Mouse (Mus musculus) ES-E14 (cell line): ENCODE data around the gene 6030458C11Rik. TPM values are rescaled to one million over a fixed set of nuclear protein-coding genes. Genes with fewer than 3 reads are reported as not detected.
A peak's percentile ranks its signal among the peaks of the same experiment; 100 is the strongest.

Experiments
- DNase-seq: peaks from one replicate; pipeline ENCODE4 v3.0.0-alpha.2; 2013; ENCODE audit warnings: low read depth, low spot score
- H3K27ac ChIP-seq: 2 replicates; pipeline ENCODE4 v1.5.1; 2012; ENCODE audit warnings: low read depth, mild to moderate bottlenecking, low read length, moderate library complexity, mixed read lengths; ENCODE audit not compliant: poor library complexity, insufficient read depth, severe bottlenecking
- H3K36me3 ChIP-seq: 2 replicates; pipeline ENCODE4 v1.6.1; 2012; ENCODE audit warnings: mild to moderate bottlenecking, low read length, moderate library complexity, mixed read lengths; ENCODE audit not compliant: control insufficient read depth, poor library complexity, insufficient read depth, severe bottlenecking
- H3K4me1 ChIP-seq, 2 experiments: fragments of 150-350 bp in 1 of 2; sonication (generic) in 1 of 2; 2 replicates each; pipeline ENCODE4 v1.6.1; 2012; ENCODE audit warnings: low read length in 2 of 2, mild to moderate bottlenecking in 1 of 2, mixed read lengths in 1 of 2; ENCODE audit not compliant: control insufficient read depth in 2 of 2, insufficient read depth in 2 of 2, poor library complexity in 1 of 2
- H3K4me3 ChIP-seq, 2 experiments: fragments of 150-350 bp in 1 of 2; sonication (generic) in 1 of 2; 2 replicates each; pipeline ENCODE4 v1.5.1; 2012; ENCODE audit warnings: low read length in 2 of 2, low read depth in 1 of 2, mild to moderate bottlenecking in 1 of 2, mixed read lengths in 1 of 2; ENCODE audit not compliant: insufficient read depth in 1 of 2, poor library complexity in 1 of 2, severe bottlenecking in 1 of 2
- H3K9ac ChIP-seq: 2 replicates; pipeline ENCODE4 v1.6.1; 2012; ENCODE audit warnings: low read depth, mild to moderate bottlenecking, low read length, mixed read lengths; ENCODE audit not compliant: poor library complexity, insufficient read depth, severe bottlenecking
- H3K9me3 ChIP-seq: fragments of 150-350 bp; sonication (generic); 2 replicates; pipeline ENCODE4 v1.6.1; 2012; ENCODE audit warnings: low read depth, mild to moderate bottlenecking, low read length; ENCODE audit not compliant: control insufficient read depth, insufficient read depth
- CHD2 ChIP-seq: IDR thresholded peaks from 2 replicates; pipeline ENCODE4 v1.6.1; 2014; ENCODE audit warnings: mild to moderate bottlenecking, low read depth, low read length, inconsistent platforms
- HCFC1 ChIP-seq: IDR thresholded peaks from 2 replicates; pipeline ENCODE4 v1.6.1; 2012; ENCODE audit warnings: low read length, inconsistent platforms, borderline replicate concordance; ENCODE audit not compliant: insufficient read depth
- MAFK ChIP-seq: IDR thresholded peaks from 2 replicates; pipeline ENCODE4 v1.6.1; 2014; ENCODE audit warnings: mild to moderate bottlenecking, low read depth, low read length, inconsistent platforms; ENCODE audit not compliant: insufficient read depth
- ZC3H11A ChIP-seq: IDR thresholded peaks from 2 replicates; pipeline ENCODE4 v1.6.1; 2012; ENCODE audit warnings: low read depth, mild to moderate bottlenecking, inconsistent platforms, low read length, borderline replicate concordance
- ZNF384 ChIP-seq: IDR thresholded peaks from 2 replicates; pipeline ENCODE4 v1.6.1; 2012; ENCODE audit warnings: low read depth, low read length, inconsistent platforms
- in situ Hi-C, 2 experiments: fragments of 600-800 bp; cut with MboI; formaldehyde crosslinking; loops; one replicate each; pipeline ENCODE4 v1.15.1; 2025; ENCODE audit warnings: low sequenced_read_pairs in 2 of 2, inconsistent platforms in 1 of 2; ENCODE audit not compliant: unreplicated experiment in 2 of 2
- total RNA-seq: library from RNA; depleted of rRNA; stranded (reverse); fragments of 300-350 nt; gene quantifications from 2 replicates; pipeline ENCODE4 v1.2.3, GENCODE M21; 2012

6030458C11Rik gene
- total RNA-seq, 1 experiment, result 26.4 TPM

DNA sequence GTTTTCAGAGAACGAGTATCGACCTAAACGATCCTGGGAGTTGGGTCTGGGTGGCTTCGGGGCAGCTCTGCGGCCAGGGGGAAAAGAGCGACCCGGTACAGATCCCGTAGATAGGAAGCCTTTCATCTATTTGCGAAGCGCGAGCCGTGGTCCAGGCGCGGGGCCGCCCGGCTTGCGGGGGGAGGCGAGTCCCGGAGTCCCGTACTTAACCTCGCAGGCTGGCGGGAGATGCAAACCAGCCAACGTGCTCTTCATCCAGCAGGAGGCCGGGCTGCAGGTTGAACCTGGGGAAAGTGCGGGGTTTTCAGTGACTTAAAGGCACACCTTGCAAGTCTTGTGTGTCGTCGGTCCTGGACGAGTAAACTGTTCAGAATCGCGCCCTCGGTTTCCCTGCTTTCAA, 516 bp upstream of the 6030458C11Rik start:
- in situ Hi-C loops, result loop anchor here in 1 of 2 experiments (25.0 kb wide), 1 partner anchor 838 kb away; the partner anchor contains the start of gene Sub1
- DNase-seq, result peak; percentile 12
- H3K36me3 ChIP-seq, result peaks cover 33% of the 10 kb centered on the region

DNA sequence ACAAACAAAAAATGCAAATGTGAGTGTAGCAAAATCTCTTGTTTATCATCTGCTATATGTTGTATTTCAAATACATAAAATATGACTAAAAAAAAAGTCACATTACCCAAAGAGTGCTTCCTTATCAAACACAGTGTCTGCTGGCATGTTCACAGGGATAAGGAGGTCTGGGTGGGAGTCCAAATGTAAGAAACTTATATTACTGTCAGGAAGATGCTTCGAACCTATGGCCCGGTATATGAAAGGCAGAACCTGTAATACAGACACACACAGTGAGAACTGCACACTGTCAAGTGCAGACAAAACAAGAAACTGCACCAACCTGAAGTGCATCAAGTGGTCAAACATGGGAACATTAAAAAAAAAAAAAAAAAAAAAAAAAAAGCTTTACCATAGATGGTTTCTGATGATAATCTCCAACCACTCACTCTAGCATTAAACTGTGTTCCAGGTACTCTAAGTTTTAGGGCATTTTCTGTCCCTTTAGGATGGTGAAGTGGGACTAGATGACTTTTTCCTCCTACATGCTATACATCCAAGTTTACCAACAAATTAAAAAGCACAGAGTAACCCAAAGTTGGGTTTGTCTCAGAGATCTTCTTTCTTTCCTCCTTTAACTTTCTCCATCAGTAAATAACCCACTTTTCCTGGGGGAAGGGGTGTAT, 862 bp downstream of the 6030458C11Rik start:
- no peak for DNase-seq
- in situ Hi-C loops, result loop anchor here in 1 of 2 experiments (25.0 kb wide), 1 partner anchor 836 kb away; the partner anchor contains the start of gene Sub1
- H3K36me3 ChIP-seq, result peaks cover 37% of the 10 kb centered on the region
- no peaks in the 10 kb centered on the region for H3K9me3 ChIP-seq
- peak overlapping the region; percentile 98 to 99 for H3K4me3 ChIP-seq
- peak overlapping the region; percentile 99; the same call in 1 of the 2 replicates for H3K9ac ChIP-seq
- peak overlapping the region; percentile 82; the same call in 1 of the 2 replicates for H3K27ac ChIP-seq
- TF ChIP-seq CHD2, result no peak
- TF ChIP-seq ZC3H11A, result no peak
- 0 out of 2 replicates have a peak, but pooled peaks have one; percentile 39 for TF ChIP-seq ZNF384
- TF ChIP-seq HCFC1, result no peak
- no peak for TF ChIP-seq MAFK
- H3K4me1 ChIP-seq, result peaks cover 2 to 10% of the 10 kb centered on the region in 2 experiments; a peak in 1 of 4 replicates

More for the DNA sequence above, 516 bp upstream of the 6030458C11Rik start:
- H3K4me1 ChIP-seq, result peaks cover 2 to 10% of the 10 kb centered on the region in 2 experiments; a peak in 1 of 4 replicates
- peak overlapping the region; percentile 87 to 98 for H3K4me3 ChIP-seq
- TF ChIP-seq ZC3H11A (no peak), ZNF384 (no peak), CHD2 (no peak), MAFK (no peak), HCFC1 (no peak)
- H3K27ac ChIP-seq, result peak overlapping the region; percentile 22; the same call in 1 of the 2 replicates
- no peaks in the 10 kb centered on the region for H3K9me3 ChIP-seq
- peak overlapping the region; percentile 90 for H3K9ac ChIP-seq

DNA sequence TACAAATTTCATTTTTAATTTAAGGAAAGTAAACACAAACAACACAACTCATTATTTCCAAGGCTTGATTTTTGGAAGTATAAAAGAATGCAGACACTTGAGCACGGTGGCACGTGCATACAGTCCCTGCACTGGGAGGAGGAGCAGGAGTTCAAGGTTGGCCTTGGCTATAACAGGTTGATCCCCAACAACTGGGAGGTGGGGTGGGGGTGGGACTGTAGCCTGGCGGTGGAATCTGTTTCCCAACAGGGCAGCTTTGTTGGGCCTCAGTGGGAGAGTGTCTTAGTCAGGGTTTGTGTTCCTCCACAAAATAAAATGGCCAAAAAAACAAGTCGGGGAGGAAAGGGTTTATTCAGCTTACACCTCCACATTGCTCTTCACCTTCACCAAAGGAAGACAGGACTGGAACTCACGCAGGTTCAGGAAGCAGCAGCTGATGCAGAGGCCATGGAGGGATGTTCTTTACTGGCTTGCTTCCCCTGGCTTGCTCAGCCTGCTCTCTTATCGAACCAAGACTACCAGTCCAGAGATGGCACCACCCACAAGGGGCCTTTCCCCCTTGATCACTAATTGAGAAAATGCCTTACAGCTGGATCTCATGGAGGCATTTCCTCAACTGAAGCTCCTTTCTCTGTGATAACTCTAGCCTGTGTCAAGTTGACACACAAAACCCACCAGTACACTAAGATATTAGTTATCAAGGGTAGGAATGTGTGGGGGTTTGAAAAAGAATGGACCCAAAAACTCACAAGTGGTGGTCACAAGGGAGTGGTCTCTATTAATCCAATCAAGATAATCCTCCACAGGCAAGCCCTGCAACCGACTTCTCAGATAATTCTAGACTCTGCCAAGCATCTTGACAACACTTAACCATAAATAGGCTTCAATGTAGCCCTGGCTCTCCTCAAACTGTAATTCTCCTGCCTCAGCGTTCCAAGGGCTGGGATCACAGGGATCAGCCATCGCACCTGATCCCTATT, 1.7 kb downstream of the 6030458C11Rik start:
- Histone ChIP-seq H3K4me1 (peaks cover 2 to 10% of the 10 kb centered on the region in 2 experiments; a peak in 1 of 4 replicates), H3K9me3 (no peaks in the 10 kb centered on the region), H3K27ac (no peak overlapping the region), H3K9ac (peak overlapping the region; percentile 50; the same call in 1 of the 2 replicates), H3K4me3 (peak overlapping the region; percentile 19 to 98; a peak in 3 of 4 replicates), H3K36me3 (peaks cover 40% of the 10 kb centered on the region)
- in situ Hi-C loops, result loop anchor here in 1 of 2 experiments (25.0 kb wide), 1 partner anchor 835 kb away; the partner anchor contains the start of gene Sub1
- no peak for TF ChIP-seq ZC3H11A
- TF ChIP-seq CHD2, result no peak
- TF ChIP-seq MAFK, result no peak
- TF ChIP-seq ZNF384, result no peak
- no peak for TF ChIP-seq HCFC1
- no peak for DNase-seq

DNA sequence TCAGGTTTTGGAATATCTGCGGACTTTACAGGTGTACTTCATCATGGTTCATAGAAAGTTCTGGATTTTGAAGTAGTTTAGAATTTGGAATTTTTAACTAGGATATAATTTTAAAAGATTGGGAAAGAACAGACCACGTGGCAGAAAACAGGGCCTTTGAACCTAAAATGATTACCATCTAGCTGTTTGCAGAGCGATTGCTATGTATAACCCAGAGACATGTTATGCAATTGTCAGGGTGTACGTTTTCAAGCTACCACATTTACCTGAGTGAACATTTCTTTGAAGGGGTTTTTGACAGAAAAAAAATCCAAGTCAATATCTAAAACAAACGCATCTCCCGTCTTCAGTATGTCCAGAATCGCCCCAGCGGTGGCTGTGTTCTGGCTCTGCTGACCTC, 6.9 kb downstream of the 6030458C11Rik start:
- TF ChIP-seq MAFK (no peak), CHD2 (no peak), ZC3H11A (no peak), ZNF384 (no peak), HCFC1 (no peak)
- H3K4me3 ChIP-seq, result no peak overlapping the region
- H3K36me3 ChIP-seq, result peaks cover 54% of the 10 kb centered on the region
- in situ Hi-C loops, result loop anchor here in 1 of 2 experiments (25.0 kb wide), 1 partner anchor 830 kb away; the partner anchor contains the start of gene Sub1
- H3K9ac ChIP-seq, result no peak overlapping the region
- no peak for DNase-seq
- peaks cover 0 to 3% of the 10 kb centered on the region in 2 experiments; a peak in 1 of 4 replicates for H3K4me1 ChIP-seq
- no peaks in the 10 kb centered on the region for H3K9me3 ChIP-seq
- H3K27ac ChIP-seq, result no peak overlapping the region
